Mouse (Mus musculus) myocyte (in vitro differentiated cells): ENCODE results near the gene Srsf12.

ENCODE experiments used
- CEBPB ChIP-seq: IDR thresholded peaks from 2 replicates; pipeline ENCODE4 v1.6.1; 2011; ENCODE audit warnings: mild to moderate bottlenecking, moderate library complexity; ENCODE audit not compliant: poor library complexity, insufficient read depth, severe bottlenecking
- E2F4 ChIP-seq: IDR thresholded peaks from one replicate; pipeline ENCODE4 v1.6.1; 2011; ENCODE audit warnings: mild to moderate bottlenecking, control low read depth, moderate library complexity; ENCODE audit not compliant: insufficient read depth
- MAX ChIP-seq: IDR thresholded peaks from one replicate; pipeline ENCODE4 v1.6.1; 2011; ENCODE audit warnings: low read depth, mild to moderate bottlenecking, control low read depth
- MYOD1 ChIP-seq, 3 experiments: IDR thresholded peaks; one replicate each; pipeline ENCODE4 v1.6.1; 2011; ENCODE audit warnings: control low read depth in 2 of 3, low read depth in 2 of 3, mild to moderate bottlenecking in 2 of 3, moderate library complexity in 1 of 3; ENCODE audit not compliant: insufficient read length in 2 of 3, control insufficient read depth in 1 of 3
- MYOG ChIP-seq, 3 experiments: IDR thresholded peaks; one replicate each; pipeline ENCODE4 v1.6.1; 2011; ENCODE audit warnings: control low read depth in 2 of 3, low read depth in 2 of 3, mild to moderate bottlenecking in 2 of 3; ENCODE audit not compliant: insufficient read length in 2 of 3, control insufficient read depth in 1 of 3, insufficient read depth in 1 of 3
- POLR2A ChIP-seq: IDR thresholded peaks from one replicate; pipeline ENCODE4 v1.6.1; 2011; ENCODE audit warnings: low read depth, mild to moderate bottlenecking, control low read depth, moderate library complexity; ENCODE audit not compliant: insufficient read length
- POLR2AphosphoS2 ChIP-seq: IDR thresholded peaks from one replicate; pipeline ENCODE4 v1.6.1; 2011; ENCODE audit warnings: low read depth, control low read depth; ENCODE audit not compliant: insufficient read length
- SRF ChIP-seq: IDR thresholded peaks from one replicate; pipeline ENCODE4 v1.6.1; 2011; ENCODE audit warnings: low read depth; ENCODE audit not compliant: control insufficient read depth, insufficient read length
- TCF12 ChIP-seq: IDR thresholded peaks from one replicate; pipeline ENCODE4 v1.6.1; 2011; ENCODE audit warnings: mild to moderate bottlenecking, control low read depth; ENCODE audit not compliant: poor library complexity, insufficient read depth, severe bottlenecking
- TCF3 ChIP-seq: IDR thresholded peaks from one replicate; pipeline ENCODE4 v1.6.1; 2011; ENCODE audit warnings: low read depth, control low read depth; ENCODE audit not compliant: insufficient read length
- USF1 ChIP-seq: IDR thresholded peaks from one replicate; pipeline ENCODE4 v1.6.1; 2011; ENCODE audit warnings: low read depth, mild to moderate bottlenecking, control low read depth, moderate library complexity

- no peak for TF ChIP-seq POLR2A
- TF ChIP-seq POLR2AphosphoS2: no peak
- TF ChIP-seq TCF12: no peak
- TF ChIP-seq E2F4: no peak
- TF ChIP-seq SRF: no peak
- TF ChIP-seq CEBPB: no peak
- TF ChIP-seq MAX: no peak
- no peak for TF ChIP-seq MYOD1 (IDR thresholded peaks at IDR 0.05; ENCODE audit: control insufficient read depth in 1 of 3, insufficient read length in 2 of 3, low read depth in 2 of 3)
- no peak for TF ChIP-seq TCF3
- no peak for TF ChIP-seq USF1
- no peak for TF ChIP-seq MYOG (IDR thresholded peaks at IDR 0.05; ENCODE audit: control insufficient read depth in 1 of 3, insufficient read depth in 1 of 3, insufficient read length in 2 of 3, low read depth in 2 of 3)
Observed at GRCm38 (mm10) chr4:33204682-33205081, 4.1 kb upstream of the Srsf12 start.
